Mouse (Mus musculus): ENCODE measurements around the gene 4930404H24Rik. TPM values are rescaled to one million over a fixed set of nuclear protein-coding genes. Genes with fewer than 3 reads are reported as not detected.

The 4930404H24Rik gene
- polyA plus RNA-seq, 1 experiment = not detected

DNA sequence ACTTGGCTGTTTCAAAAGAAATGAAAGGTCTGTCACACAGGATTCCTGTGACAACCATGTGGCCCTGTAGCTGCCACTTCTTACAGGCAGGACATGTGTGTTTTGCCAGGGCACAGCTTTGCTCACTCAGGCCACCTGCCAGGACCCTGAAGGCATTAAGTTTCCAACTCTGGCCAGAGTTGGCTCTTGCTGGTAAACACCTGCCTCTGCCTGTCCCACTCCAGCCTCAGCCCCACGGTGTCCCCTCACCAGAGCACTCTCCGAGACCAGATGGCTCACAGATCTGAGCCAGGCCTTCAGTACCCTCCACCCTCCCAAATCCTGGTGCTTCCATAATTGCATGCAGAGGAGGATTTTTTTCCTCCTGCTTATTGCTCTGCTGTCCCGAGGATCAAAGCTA, 21.6 kb upstream of the 4930404H24Rik start:
- no peak overlapping the region for H3K27ac ChIP-seq (ENCODE audit: insufficient read depth, low read depth, low read length)
- H3K4me1 ChIP-seq (ENCODE audit: control insufficient read depth, insufficient read depth, low read length) = peaks cover 29% of the 10 kb centered on the region
- TF ChIP-seq CTCF (IDR thresholded peaks at IDR 0.05; ENCODE audit: insufficient read depth, low read depth, low read length) = no peak
- TF ChIP-seq POLR2A (IDR thresholded peaks at IDR 0.05; ENCODE audit: insufficient read depth, low read depth, low read length) = no peak
- no peak overlapping the region for H3K4me3 ChIP-seq (ENCODE audit: insufficient read depth, low read depth, low read length)
- WGBS = 39% methylated on average over 3 of the region's 3 CpGs

DNA sequence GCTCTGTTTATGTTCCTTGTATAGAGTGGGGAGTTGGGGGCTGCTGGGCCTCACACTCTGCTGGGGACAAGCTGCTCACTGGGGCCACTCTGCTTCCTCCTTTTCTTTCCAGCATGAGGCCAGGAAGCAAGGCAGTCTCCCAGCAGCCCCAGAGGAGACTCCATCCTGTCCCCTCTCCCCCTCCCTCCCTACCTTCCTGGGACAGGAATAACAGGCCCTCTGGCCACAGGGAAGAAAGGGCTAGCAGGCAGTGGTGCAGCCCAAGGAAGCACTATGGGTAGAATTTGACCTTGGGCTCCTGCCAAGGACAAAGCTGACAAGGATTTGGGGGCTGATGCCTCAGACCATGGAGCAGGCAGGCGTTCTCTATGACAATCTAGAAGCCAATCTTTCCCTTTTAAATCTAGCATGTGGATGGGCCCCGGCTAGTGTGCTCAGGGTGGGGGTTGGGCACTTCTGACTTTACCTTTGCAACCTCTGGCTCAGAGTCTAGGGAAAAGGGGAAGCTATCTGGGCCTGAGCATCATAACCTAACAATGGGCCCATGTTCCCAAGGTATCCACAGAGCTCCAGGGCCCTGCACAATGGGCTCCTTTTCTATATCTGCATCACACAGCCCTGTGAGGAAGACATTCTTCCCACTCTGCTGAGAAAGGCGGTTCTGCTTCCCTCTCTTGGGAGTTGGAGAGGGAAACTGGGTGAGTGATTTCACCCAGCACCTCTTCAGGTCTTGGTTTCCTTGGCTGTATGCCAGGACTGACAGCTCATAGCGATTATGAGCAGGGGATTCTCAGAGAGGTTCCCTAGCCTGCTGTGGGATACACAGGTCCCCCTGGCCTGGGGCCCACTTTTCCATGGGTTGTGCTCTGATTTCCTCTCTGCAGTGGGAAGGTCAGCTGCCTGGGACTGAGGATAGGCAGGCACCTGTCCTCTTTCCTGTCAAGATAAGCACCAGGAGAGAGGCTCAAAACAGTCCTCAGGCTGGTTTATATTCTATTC, 17.2 kb upstream of the 4930404H24Rik start:
- H3K27ac ChIP-seq (ENCODE audit: insufficient read depth, low read depth, low read length) = no peak overlapping the region
- 38% methylated on average over 4 of the region's 4 CpGs for WGBS
- no peak overlapping the region for H3K4me3 ChIP-seq (ENCODE audit: insufficient read depth, low read depth, low read length)
- no peak for TF ChIP-seq POLR2A (IDR thresholded peaks at IDR 0.05; ENCODE audit: insufficient read depth, low read depth, low read length)
- TF ChIP-seq CTCF (IDR thresholded peaks at IDR 0.05; ENCODE audit: insufficient read depth, low read depth, low read length) = no peak
- H3K4me1 ChIP-seq (ENCODE audit: control insufficient read depth, insufficient read depth, low read length) = peaks cover 14% of the 10 kb centered on the region

DNA sequence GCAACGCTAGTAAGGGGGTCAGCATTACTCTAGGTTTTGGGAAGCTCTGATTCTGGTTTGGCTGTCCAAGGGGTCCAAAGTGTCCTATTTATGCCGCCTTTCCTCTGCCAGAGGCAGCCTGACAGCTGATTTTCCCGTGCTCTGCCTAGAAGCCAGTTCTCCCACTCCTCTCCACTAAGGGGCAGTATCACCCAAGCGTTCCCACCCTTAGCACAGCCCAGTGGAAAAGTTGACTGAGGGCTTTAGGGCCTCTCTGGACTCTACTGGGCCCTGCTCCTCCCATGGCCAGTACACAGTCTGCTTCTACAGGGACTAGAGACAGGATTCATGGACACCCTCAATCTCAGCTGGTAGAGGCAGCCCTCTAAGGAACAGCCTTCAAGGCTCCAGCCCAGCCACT, 14.0 kb upstream of the 4930404H24Rik start:
- peaks cover 32% of the 10 kb centered on the region for H3K4me1 ChIP-seq (ENCODE audit: control insufficient read depth, insufficient read depth, low read length)
- TF ChIP-seq POLR2A (IDR thresholded peaks at IDR 0.05; ENCODE audit: insufficient read depth, low read depth, low read length) (no peak), CTCF (IDR thresholded peaks at IDR 0.05; ENCODE audit: insufficient read depth, low read depth, low read length) (peak; percentile 64)
- WGBS = 10% methylated on average over 4 of the region's 4 CpGs
- H3K27ac ChIP-seq (ENCODE audit: insufficient read depth, low read depth, low read length) = no peak overlapping the region
- H3K4me3 ChIP-seq (ENCODE audit: insufficient read depth, low read depth, low read length) = no peak overlapping the region

DNA sequence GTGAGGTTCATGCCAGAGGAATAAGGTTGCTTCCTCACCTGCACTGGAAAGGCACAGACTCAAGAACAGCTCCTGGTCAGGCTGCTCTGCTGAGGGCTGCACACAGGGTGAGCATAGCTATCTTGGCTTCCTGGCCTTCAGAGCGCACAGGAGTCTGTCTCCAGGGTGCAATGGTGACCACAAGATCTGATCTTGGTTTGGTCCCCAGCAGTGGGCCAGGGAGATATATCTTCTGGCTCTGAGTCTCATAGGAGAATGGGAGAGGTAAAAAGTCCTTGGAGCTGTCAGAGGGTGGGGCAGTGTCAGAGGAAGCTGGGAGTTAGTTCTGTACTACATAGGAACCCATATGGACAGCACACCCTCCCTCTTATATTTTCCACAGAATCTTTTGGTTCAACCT, 13.1 kb upstream of the 4930404H24Rik start:
- 100% methylated on average over 1 of the region's 1 CpGs for WGBS
- Histone ChIP-seq H3K4me1 (ENCODE audit: control insufficient read depth, insufficient read depth, low read length) (peaks cover 41% of the 10 kb centered on the region), H3K4me3 (ENCODE audit: insufficient read depth, low read depth, low read length) (no peak overlapping the region), H3K27ac (ENCODE audit: insufficient read depth, low read depth, low read length) (no peak overlapping the region)
- no peak for TF ChIP-seq POLR2A (IDR thresholded peaks at IDR 0.05; ENCODE audit: insufficient read depth, low read depth, low read length)
- no peak for TF ChIP-seq CTCF (IDR thresholded peaks at IDR 0.05; ENCODE audit: insufficient read depth, low read depth, low read length)

DNA sequence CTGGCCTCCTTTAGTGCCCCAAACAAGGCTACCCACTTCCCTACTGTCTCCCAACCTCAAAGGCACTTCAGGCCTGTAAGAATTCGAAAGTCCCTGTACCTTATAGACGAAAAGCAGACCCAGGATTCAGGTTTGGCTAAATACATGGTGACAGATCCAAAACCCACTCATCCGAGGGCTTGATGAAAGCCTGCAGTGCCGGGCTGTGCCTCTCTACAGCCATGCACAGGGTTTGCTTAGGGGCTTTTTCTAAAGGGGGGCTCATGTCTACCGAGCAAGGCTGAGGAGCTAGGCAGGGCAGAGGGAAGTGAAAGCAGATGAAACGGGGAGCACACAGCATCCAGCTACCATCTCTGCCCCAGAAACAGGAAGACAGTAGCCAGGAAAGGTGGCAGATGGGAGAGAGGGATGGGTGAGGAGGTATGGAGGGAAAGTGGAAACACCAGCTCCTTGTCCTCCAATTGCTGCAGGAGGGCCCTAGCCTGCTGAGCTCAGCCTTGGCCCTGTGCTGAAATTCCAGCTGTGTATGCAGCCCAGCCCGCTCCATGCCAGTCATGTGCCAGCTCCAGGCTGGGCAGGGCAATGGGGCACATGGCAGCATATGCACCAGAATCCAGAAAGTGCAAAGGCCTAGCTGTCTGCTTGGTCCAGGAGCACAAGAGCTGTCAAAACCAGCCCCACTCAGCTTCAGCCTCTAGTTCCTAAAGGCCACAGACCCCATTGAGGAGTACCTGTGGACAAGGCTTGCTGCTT, 11.3 kb upstream of the 4930404H24Rik start:
- Histone ChIP-seq H3K4me3 (ENCODE audit: insufficient read depth, low read depth, low read length) (no peak overlapping the region), H3K4me1 (ENCODE audit: control insufficient read depth, insufficient read depth, low read length) (peaks cover 34% of the 10 kb centered on the region), H3K27ac (ENCODE audit: insufficient read depth, low read depth, low read length) (no peak overlapping the region)
- 69% methylated on average over 7 of the region's 7 CpGs for WGBS
- TF ChIP-seq CTCF (IDR thresholded peaks at IDR 0.05; ENCODE audit: insufficient read depth, low read depth, low read length) (no peak), POLR2A (IDR thresholded peaks at IDR 0.05; ENCODE audit: insufficient read depth, low read depth, low read length) (no peak)

DNA sequence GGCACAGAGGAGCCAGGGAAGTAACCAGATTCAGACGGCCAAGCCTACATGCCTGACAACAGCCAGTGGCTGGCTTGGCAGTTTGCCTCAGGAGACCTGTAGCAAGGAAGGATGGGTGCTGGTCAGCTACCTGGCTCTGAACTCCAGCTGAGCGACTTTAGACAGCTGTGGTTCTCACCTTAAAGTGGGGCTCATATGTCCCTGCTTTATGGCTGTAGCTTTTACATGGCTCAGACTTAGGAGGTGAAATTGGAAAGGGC, 10.8 kb upstream of the 4930404H24Rik start:
- WGBS = 74% methylated on average over 2 of the region's 2 CpGs
- no peak for TF ChIP-seq CTCF (IDR thresholded peaks at IDR 0.05; ENCODE audit: insufficient read depth, low read depth, low read length)
- TF ChIP-seq POLR2A (IDR thresholded peaks at IDR 0.05; ENCODE audit: insufficient read depth, low read depth, low read length) = no peak
- Histone ChIP-seq H3K4me1 (ENCODE audit: control insufficient read depth, insufficient read depth, low read length) (peaks cover 34% of the 10 kb centered on the region), H3K4me3 (ENCODE audit: insufficient read depth, low read depth, low read length) (no peak overlapping the region), H3K27ac (ENCODE audit: insufficient read depth, low read depth, low read length) (no peak overlapping the region)

DNA sequence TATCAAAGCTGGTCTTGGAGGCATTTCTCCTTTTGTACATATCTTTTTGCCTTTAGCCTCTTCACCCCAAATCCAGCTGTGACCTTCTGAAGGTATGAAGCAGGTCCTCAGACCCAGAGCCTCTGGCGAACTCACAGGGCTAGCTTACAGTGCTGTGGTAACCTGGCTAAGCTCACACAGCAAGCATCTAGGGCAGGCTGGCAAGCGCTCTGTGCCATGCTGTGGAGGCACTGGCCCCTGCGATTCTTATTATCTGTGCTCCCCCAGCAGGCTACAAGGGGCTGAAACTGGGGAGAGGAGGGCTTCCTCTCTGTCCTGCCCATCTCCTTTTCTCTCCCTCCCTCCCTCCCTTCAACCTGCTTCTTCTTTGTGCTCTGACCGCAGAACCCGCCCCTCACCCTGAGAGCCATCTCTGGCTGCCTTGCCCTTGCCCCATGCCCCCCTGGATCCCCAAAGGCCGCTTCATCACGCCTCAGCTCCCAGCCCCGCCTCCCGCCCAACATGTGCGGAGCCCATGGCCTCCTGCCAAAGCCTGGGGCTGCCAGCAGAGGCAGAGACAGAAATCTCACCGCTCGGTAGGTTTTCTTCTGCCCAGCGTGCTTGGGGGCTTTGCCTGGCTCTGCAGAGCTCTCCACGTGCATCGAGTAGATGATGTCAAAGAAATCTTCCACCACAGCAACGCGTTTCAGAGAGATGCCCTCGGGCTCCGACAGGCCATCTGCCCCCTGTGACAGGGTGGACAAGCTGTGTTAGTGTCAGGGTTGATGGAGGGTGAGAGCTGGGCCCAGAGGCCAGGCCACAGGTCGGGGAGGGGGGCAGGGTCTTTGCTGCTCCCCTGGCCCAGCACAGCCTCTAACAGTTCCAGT, 9.2 kb upstream of the 4930404H24Rik start:
- TF ChIP-seq CTCF (IDR thresholded peaks at IDR 0.05; ENCODE audit: insufficient read depth, low read depth, low read length) = no peak
- TF ChIP-seq POLR2A (IDR thresholded peaks at IDR 0.05; ENCODE audit: insufficient read depth, low read depth, low read length) = no peak
- Histone ChIP-seq H3K27ac (ENCODE audit: insufficient read depth, low read depth, low read length) (peak overlapping the region; percentile 61), H3K4me3 (ENCODE audit: insufficient read depth, low read depth, low read length) (no peak overlapping the region), H3K4me1 (ENCODE audit: control insufficient read depth, insufficient read depth, low read length) (peaks cover 34% of the 10 kb centered on the region)
- WGBS = 9% methylated on average over 20 of the region's 20 CpGs

DNA sequence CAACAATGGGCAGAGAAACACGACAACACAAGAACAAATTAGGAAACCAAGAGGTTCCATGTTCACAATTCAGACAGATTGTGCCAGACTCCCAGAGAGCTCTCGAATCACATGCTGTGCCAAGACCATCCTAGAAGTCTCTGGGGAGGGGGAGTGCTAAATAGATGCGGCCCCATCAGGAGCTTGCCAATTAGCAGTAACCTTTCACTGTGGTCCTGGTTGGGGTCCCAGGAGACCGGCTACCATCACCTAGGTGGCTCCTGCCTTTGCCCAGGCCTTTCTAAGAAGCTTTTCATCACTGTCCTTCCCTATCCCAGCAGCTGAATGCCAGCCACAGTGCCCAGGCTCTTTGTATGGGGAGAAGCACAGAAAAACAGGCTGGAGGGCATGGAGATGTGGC, 8.5 kb upstream of the 4930404H24Rik start:
- Histone ChIP-seq H3K4me3 (ENCODE audit: insufficient read depth, low read depth, low read length) (no peak overlapping the region), H3K4me1 (ENCODE audit: control insufficient read depth, insufficient read depth, low read length) (peaks cover 33% of the 10 kb centered on the region), H3K27ac (ENCODE audit: insufficient read depth, low read depth, low read length) (peak overlapping the region; percentile 61)
- TF ChIP-seq CTCF (IDR thresholded peaks at IDR 0.05; ENCODE audit: insufficient read depth, low read depth, low read length) (no peak), POLR2A (IDR thresholded peaks at IDR 0.05; ENCODE audit: insufficient read depth, low read depth, low read length) (no peak)
- 33% methylated on average over 4 of the region's 4 CpGs for WGBS

Measured in olfactory bulb, adult 2 months (tissue).